Mouse (Mus musculus) cerebellum, adult 2 months (tissue): ENCODE measurements around the gene Gucd1. TPM values are rescaled to one million over a fixed set of nuclear protein-coding genes. Genes with fewer than 3 reads are reported as not detected.

Experiments used
- DNase-seq, 2 experiments: peaks; one replicate each; pipeline ENCODE4 v3.0.0; 2021
- H3K27ac ChIP-seq: fragments of 200-500 bp; 2 replicates; pipeline ENCODE4 v1.5.1; 2012; ENCODE audit warnings: low read length, control low read depth, inconsistent platforms; ENCODE audit not compliant: insufficient read depth
- H3K27me3 ChIP-seq: fragments of 200-500 bp; 2 replicates; pipeline ENCODE4 v1.6.1; 2012; ENCODE audit warnings: inconsistent platforms, mild to moderate bottlenecking, low read length, moderate library complexity; ENCODE audit not compliant: control insufficient read depth, insufficient read depth
- H3K4me1 ChIP-seq: fragments of 200-500 bp; 2 replicates; pipeline ENCODE4 v1.6.1; 2011; ENCODE audit warnings: low read length; ENCODE audit not compliant: control insufficient read depth, insufficient read depth
- H3K4me3 ChIP-seq: fragments of 200-500 bp; replicated peaks from 2 replicates; pipeline ENCODE3; 2011; ENCODE audit warnings: mild to moderate bottlenecking, low read depth, low read length, control low read depth; ENCODE audit not compliant: insufficient read depth
- CTCF ChIP-seq: fragments of 200-500 bp; IDR thresholded peaks from 2 replicates; pipeline ENCODE4 v1.5.1; 2011; ENCODE audit warnings: low read depth, mild to moderate bottlenecking, control low read depth, low read length, moderate library complexity, borderline replicate concordance; ENCODE audit not compliant: insufficient read depth
- POLR2A ChIP-seq: fragments of 200-500 bp; IDR thresholded peaks from 2 replicates; pipeline ENCODE4 v1.6.1; 2011; ENCODE audit warnings: low read length, control low read depth, borderline replicate concordance; ENCODE audit not compliant: insufficient read depth
- WGBS: fragments of 180-500 bp; shearing (Covaris S2); methylation state at CpG from one replicate; pipeline ENCODE4 v1.1.7; 2018; 5-methylcytosine and 5-hydroxymethylcytosine counted together
- polyA plus RNA-seq: library from polyadenylated mRNA; depleted of rRNA; stranded (reverse); fragments of >200 nt; gene quantifications from 2 replicates; pipeline ENCODE4 v1.2.3, GENCODE M21; 2012

Gucd1 gene
- polyA plus RNA-seq, 1 experiment = 20.7 TPM

DNA sequence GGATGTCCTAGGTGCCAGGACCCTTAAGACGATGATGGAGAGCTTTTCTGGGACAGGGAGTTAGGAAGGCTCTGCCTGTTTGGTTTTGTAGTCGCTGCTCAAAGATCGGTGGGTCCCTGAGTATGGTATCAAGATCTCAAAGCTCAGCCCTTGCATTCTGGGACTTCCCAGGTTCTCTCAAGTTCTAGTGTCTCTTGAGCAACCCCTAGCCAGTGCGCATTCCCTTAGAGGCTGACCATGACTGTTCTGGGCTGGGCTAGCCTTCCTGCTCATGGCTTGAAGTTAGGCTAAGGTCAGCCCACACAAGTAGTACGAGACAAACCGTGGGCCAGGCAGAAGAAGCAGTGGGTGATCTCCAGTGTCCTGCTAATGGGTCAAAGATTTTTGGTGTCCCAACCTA lies 199.6 kb downstream of the Gucd1 start:
- 87% methylated on average over 6 of the region's 6 CpGs for WGBS
- H3K27ac ChIP-seq = no peak overlapping the region
- DNase-seq = no peak
- H3K27me3 ChIP-seq = no peaks in the 10 kb centered on the region; the same call in 1 of the 2 replicates
- no peak overlapping the region for H3K4me3 ChIP-seq
- no peak for TF ChIP-seq CTCF
- TF ChIP-seq POLR2A = no peak
- 0 out of 2 replicates have a peak, but pooled peaks cover 3% of the 10 kb centered on the region for H3K4me1 ChIP-seq

DNA sequence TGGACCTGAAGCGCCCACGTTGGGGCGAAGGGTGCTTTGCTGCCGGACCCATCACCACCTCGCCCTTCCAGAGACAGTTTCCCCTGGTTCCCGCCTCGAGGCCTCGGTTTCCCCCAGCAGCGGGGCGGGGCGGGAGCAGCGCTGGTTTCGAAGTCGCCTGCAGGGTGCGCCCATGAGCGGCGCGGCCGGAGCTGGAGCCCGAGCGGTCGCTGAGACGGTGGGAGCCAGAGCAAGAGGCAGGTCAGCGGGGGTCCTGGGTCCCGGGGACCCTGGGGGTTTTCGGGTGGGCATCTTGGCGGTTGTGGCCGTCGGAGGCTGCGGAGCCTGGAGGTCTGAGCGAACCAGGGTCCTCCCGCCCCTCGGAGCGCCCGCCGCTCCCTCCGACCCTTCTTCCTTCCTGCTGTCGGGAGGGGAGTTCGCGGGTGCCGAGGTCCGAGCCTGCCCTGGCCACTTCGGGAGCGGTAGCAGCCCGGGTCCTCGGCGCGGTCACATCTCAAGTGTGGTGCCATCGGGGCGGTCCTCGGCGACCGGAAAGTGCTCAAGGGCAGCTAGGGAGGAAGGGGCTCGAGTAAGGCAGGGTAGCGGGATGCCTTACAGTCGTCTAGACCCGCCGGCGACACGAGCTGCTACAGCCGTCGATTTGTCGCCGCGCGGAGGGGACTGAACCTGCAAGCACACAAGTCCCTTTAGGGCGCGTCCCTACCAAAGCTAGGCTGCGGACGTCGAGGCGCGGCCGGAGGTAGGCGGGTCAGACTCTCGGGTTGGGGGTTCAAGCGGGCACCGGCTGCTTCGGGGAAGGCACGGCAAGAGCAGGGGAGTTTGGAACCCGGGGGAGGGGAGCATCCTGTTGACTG lies 200.6 kb downstream of the Gucd1 start:
- Histone ChIP-seq H3K4me3 (no peak overlapping the region), H3K27ac (no peak overlapping the region), H3K4me1 (0 out of 2 replicates have a peak, but pooled peaks cover 3% of the 10 kb centered on the region), H3K27me3 (no peaks in the 10 kb centered on the region; the same call in 1 of the 2 replicates)
- 1% methylated on average over 81 of the region's 81 CpGs for WGBS
- DNase-seq = peak; percentile 31 to 53
- TF ChIP-seq CTCF = peak; percentile 42; the same call in 1 of the 2 replicates
- no peak for TF ChIP-seq POLR2A

DNA sequence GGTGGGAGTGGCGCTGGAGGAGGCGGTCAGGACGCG lies 201.1 kb downstream of the Gucd1 start, which contains the start of gene Adora2a:
Adora2a (plus strand) TSS at position 6 of the 36 bp plus-strand sequence.
- no peak for TF ChIP-seq CTCF
- no peak for TF ChIP-seq POLR2A
- H3K27me3 ChIP-seq = no peaks in the 10 kb centered on the region; the same call in 1 of the 2 replicates
- H3K4me3 ChIP-seq = no peak within 1 kb of the TSS
- 0 out of 2 replicates have a peak, but pooled peaks cover 3% of the 10 kb centered on the region for H3K4me1 ChIP-seq
- no peak within 1 kb of the TSS for H3K27ac ChIP-seq
- 6% methylated on average over 4 of the region's 4 CpGs for WGBS
- no peak for DNase-seq

DNA sequence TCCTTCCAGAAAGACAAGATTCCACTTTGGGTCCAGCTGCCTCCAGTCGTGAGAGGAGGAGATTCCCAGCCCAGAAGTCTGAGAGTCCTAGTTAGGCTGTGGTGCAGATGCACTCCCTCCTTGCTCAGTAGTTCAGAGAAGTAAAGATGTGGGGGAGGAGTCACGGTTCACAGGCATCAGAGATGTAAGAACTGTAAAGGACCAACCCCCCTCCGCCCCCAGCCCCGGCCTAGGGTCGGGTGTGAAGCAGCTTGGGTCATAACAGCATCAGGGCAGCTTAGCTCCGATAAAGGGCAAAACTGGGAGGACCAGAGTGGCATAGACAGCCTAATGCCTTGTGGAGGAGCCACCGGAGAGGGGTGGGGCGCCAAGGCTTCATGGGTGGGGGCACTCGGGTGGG lies 201.3 kb downstream of the Gucd1 start:
- Histone ChIP-seq H3K4me1 (0 out of 2 replicates have a peak, but pooled peaks cover 3% of the 10 kb centered on the region), H3K27ac (no peak overlapping the region), H3K27me3 (no peaks in the 10 kb centered on the region; the same call in 1 of the 2 replicates), H3K4me3 (no peak overlapping the region)
- TF ChIP-seq CTCF (no peak), POLR2A (no peak)
- WGBS = 10% methylated on average over 9 of the region's 9 CpGs
- DNase-seq = no peak

DNA sequence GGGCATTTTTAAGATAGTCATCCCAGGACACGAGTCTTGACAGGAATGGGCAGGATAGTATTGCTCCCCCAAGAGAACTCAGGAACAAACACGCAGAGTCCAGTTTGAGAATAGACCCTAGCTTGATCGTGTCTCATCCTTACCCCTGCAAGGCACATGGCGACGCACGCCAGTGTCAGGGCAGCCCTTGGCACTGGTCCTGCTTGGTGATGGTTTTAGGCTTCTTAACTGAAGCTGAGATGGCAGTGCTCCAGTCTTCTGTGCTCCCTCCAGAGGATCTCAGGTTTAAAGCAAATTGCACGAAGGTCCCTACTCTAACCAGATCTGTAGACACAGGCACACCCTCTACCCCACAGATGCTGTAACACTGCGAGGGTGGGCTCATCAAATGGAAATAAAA lies 202.0 kb downstream of the Gucd1 start:
- Histone ChIP-seq H3K27ac (no peak overlapping the region), H3K4me1 (0 out of 2 replicates have a peak, but pooled peaks cover 3% of the 10 kb centered on the region), H3K4me3 (no peak overlapping the region), H3K27me3 (no peaks in the 10 kb centered on the region; the same call in 1 of the 2 replicates)
- peak in 1 of 2 experiments; percentile 40 for DNase-seq
- WGBS = 20% methylated on average over 8 of the region's 8 CpGs
- no peak for TF ChIP-seq CTCF
- TF ChIP-seq POLR2A = no peak

DNA sequence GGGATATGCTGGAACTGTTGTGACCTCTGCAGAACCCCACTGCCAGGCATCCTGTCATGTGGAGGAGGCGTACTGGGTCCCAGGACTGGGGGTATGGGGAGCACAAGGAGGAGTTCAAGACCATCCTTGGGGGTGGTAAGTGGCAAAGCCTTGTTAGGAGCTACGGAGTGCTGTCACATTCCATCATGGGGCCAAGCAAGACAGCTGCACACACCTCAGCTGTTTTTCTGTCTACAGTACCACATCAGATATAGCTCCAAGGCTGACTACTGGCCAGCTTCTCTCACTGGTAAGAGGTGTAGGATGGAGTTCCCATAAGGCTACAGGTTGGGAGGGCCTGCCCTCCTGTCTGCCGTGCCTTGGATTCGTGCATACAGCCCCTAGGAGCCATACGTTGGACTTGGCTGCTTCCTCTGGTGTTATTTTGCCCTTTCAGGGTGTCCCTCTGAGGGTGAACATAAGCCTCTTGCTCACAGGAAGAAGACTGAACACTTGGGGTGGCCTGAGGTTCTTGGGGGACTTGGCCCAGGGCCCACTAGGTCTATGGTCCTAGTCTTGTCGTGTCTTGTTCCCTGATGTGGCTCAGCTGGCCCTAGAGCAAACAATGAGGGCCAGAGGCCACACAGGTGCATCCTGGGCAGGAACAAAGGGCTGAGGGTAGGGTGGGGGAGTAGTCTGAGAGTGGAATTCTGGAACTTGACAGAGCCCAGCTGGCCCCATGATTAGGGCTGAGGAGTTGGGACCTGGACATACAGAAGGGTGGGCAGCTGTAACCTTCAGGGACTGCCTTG lies 203.4 kb downstream of the Gucd1 start:
- TF ChIP-seq CTCF = no peak
- TF ChIP-seq POLR2A = no peak
- H3K27me3 ChIP-seq = no peaks in the 10 kb centered on the region; the same call in 1 of the 2 replicates
- 66% methylated on average over 6 of the region's 6 CpGs for WGBS
- H3K4me1 ChIP-seq = 0 out of 2 replicates have a peak, but pooled peaks cover 3% of the 10 kb centered on the region
- no peak for DNase-seq
- H3K4me3 ChIP-seq = no peak overlapping the region
- no peak overlapping the region for H3K27ac ChIP-seq

DNA sequence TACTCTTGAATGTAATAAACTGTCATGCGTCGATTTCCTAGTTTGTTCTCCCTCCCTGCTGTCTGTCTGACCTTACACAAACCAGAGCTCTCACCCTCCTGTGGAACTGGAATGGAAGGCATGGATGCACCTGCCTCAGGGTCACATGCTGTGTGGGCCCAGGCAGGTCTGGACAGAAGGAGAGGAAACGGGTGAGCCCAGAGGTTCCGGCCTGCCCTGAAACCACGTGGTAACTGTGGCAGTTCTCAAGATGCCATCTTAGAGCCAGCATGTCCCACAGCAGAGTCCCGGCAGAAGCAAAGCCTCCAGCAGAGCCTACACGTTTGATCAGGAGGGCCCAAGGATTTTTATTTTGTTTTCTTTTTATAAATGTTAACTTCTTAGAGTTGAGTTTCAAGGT lies 205.4 kb downstream of the Gucd1 start:
- DNase-seq = no peak
- H3K27me3 ChIP-seq = no peaks in the 10 kb centered on the region; the same call in 1 of the 2 replicates
- no peak overlapping the region for H3K27ac ChIP-seq
- no peak overlapping the region for H3K4me3 ChIP-seq
- 0 out of 2 replicates have a peak, but pooled peaks cover 3% of the 10 kb centered on the region for H3K4me1 ChIP-seq
- TF ChIP-seq POLR2A (no peak), CTCF (no peak)
- 62% methylated on average over 7 of the region's 7 CpGs for WGBS

DNA sequence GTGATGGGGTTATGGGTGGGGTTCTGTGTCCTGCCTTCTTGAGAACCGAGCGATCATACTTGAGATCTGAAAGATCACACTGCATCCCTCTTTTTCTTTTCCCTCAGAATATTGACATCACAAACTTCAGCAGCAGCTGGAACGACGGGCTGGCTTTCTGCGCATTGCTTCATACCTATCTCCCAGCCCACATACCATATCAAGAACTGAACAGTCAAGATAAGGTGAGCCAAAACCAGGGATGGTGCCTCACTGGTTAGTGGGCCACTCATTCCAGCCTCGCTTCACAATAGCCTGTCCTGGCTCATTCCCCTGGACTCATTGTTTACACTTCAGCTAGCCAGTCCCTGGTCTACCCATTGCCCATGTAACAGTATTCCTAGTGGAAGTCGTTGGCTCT lies 210.6 kb downstream of the Gucd1 start:
- Histone ChIP-seq H3K4me1 (peaks cover 20% of the 10 kb centered on the region), H3K4me3 (no peak overlapping the region), H3K27me3 (no peaks in the 10 kb centered on the region), H3K27ac (no peak overlapping the region)
- TF ChIP-seq POLR2A = no peak
- TF ChIP-seq CTCF = no peak
- DNase-seq = no peak
- WGBS = 95% methylated on average over 7 of the region's 7 CpGs
